ENCODE assay signal across 9 mouse cellular contexts in genomic region chrX:134132295-134132694, GRCm38 (mm10). TPM values are rescaled to one million over a fixed set of nuclear protein-coding genes. Genes with fewer than 3 reads are reported as not detected.
DNase-seq lines count a peak whose midpoint lies in the region; ATAC-seq lines count a peak whose summit lies in the region.
"Had no signal": no experiment of that assay in that cellular context is flagged by ENCODE, and none has a peak within 500 bp of the region (broad histone marks: within the 10 kb centered on the region; RNA-seq: fewer than 3 reads in every experiment).

No protein-coding gene starts in this region.

- no peak for ATAC-seq in hindbrain, embryonic 13.5 days (ENCODE audit: low FRiP score)

- no peak overlapping the region for H3K27ac ChIP-seq in hindbrain, embryonic 10.5 days
- no peak overlapping the region for H3K27ac ChIP-seq in hindbrain, embryonic 13.5 days
- H3K27ac ChIP-seq: limb, embryonic 12.5 days had no signal

- H3K4me3 ChIP-seq in hindbrain, embryonic 10.5 days: no peak overlapping the region
- no peak overlapping the region for H3K4me3 ChIP-seq in hindbrain, embryonic 13.5 days
- H3K4me3 ChIP-seq: limb, embryonic 12.5 days had no signal

- peak; percentile 21 for DNase-seq in hindbrain, embryonic 10.5 days (ENCODE audit: low spot score)
- DNase-seq in urinary bladder, postnatal 14 days (ENCODE audit: low spot score): peak; percentile 16
- DNase-seq in urinary bladder, adult 2 months (ENCODE audit: low spot score): no peak
- peak; percentile 56 for DNase-seq in embryo, embryonic 10 days (ENCODE audit: low spot score)
- DNase-seq in lung, postnatal 25 days (ENCODE audit: low spot score): peak; percentile 14
- no peak for DNase-seq in thymus, adult 18-20 months
- DNase-seq in thymus, postnatal 14 days: no peak

- H3K4me1 ChIP-seq in hindbrain, embryonic 10.5 days (replicated peaks): no peaks in the 10 kb centered on the region
- H3K4me1 ChIP-seq in hindbrain, embryonic 13.5 days (replicated peaks): no peaks in the 10 kb centered on the region
- H3K4me1 ChIP-seq: limb, embryonic 12.5 days had no signal

- WGBS in hindbrain, embryonic 10.5 days: 32% methylated on average over 5 of the region's 5 CpGs
- WGBS in hindbrain, embryonic 13.5 days: 25% methylated on average over 5 of the region's 5 CpGs

- no peaks in the 10 kb centered on the region for H3K9me3 ChIP-seq in hindbrain, embryonic 10.5 days
- no peaks in the 10 kb centered on the region for H3K9me3 ChIP-seq in hindbrain, embryonic 13.5 days
- H3K9me3 ChIP-seq: limb, embryonic 12.5 days had no signal

- H3K4me2 ChIP-seq in hindbrain, embryonic 13.5 days: no peak overlapping the region
- H3K4me2 ChIP-seq: limb, embryonic 12.5 days had no signal

- peaks cover 44% of the 10 kb centered on the region for H3K27me3 ChIP-seq in hindbrain, embryonic 10.5 days (ENCODE audit: insufficient read depth, poor library complexity, severe bottlenecking)
- H3K27me3 ChIP-seq in hindbrain, embryonic 13.5 days: peaks cover 14% of the 10 kb centered on the region; the same call in 1 of the 2 replicates

- no peak overlapping the region for H3K9ac ChIP-seq in hindbrain, embryonic 13.5 days
- H3K9ac ChIP-seq: limb, embryonic 12.5 days had no signal

- H3K36me3 ChIP-seq in hindbrain, embryonic 10.5 days: no peaks in the 10 kb centered on the region
- H3K36me3 ChIP-seq in hindbrain, embryonic 13.5 days: no peaks in the 10 kb centered on the region
- H3K36me3 ChIP-seq: limb, embryonic 12.5 days had no signal

RNA-seq across cellular contexts. Expression of gene Xkrx, which starts 29.6 kb away (rescaled TPM):
- polyA plus RNA-seq in hindbrain, embryonic 10.5 days (2016; fragmentation: Nextera tagmentation; extraction: Ambion mirVana): 0.05 TPM in 1 of 2 replicates, not detected in the other
- 0.35 TPM in 2 replicates for polyA plus RNA-seq in hindbrain, embryonic 13.5 days (2015; fragmentation: Nextera tagmentation; extraction: Ambion mirVana)
- 3.4 and 3.8 TPM in 2 replicates for polyA plus RNA-seq in urinary bladder, adult 2 months (2012; rRNA removed)

RNA-seq across cellular contexts. Expression of gene Arl13a, which starts 55.0 kb away (rescaled TPM):
- not detected in 2 replicates for polyA plus RNA-seq in hindbrain, embryonic 10.5 days (2016; fragmentation: Nextera tagmentation; extraction: Ambion mirVana)
- not detected in 2 replicates for polyA plus RNA-seq in hindbrain, embryonic 13.5 days (2015; fragmentation: Nextera tagmentation; extraction: Ambion mirVana)
- not detected in 2 replicates for polyA plus RNA-seq in urinary bladder, adult 2 months (2012; rRNA removed)
- polyA plus RNA-seq: limb, embryonic 12.5 days had no signal

Comparison
In these comparisons a context has a peak if more than half of its experiments do, and no peak if none do; other contexts are left out.
1. DNase-seq: peak in hindbrain, embryonic 10.5 days (single experiment), urinary bladder, postnatal 14 days (single experiment), embryo, embryonic 10 days (single experiment) and lung, postnatal 25 days (single experiment); none in urinary bladder, adult 2 months (single experiment), thymus, adult 18-20 months (0 of 2) and thymus, postnatal 14 days (single experiment).